Mouse (Mus musculus) monocyte, adult 5-6 weeks (primary cell): ENCODE measurements around the gene Gm11034. TPM values are rescaled to one million over a fixed set of nuclear protein-coding genes. Genes with fewer than 3 reads are reported as not detected.

ENCODE experiments used
- total RNA-seq: library from RNA; stranded (forward); fragments of 200-1000, 200-491, 200-594 nt; gene quantifications from 3 replicates; pipeline ENCODE4 v1.2.3, GENCODE M21; 2017

The Gm11034 gene
- total RNA-seq, 1 experiment from 2014 or later, result not detected

Other genes with a start within 250 kb of the Gm11034 start
- 153 to 273 TPM (median 260 TPM) in 3 replicates for gene Cyp4f18, start 204.0 kb downstream of the Gm11034 start, total RNA-seq
- not detected in 3 replicates for gene Olfr372, start 172.4 kb downstream of the Gm11034 start, total RNA-seq
- not detected in 3 replicates for gene Olfr373, start 130.5 kb downstream of the Gm11034 start, total RNA-seq
- gene Olfr374, start 106.6 kb downstream of the Gm11034 start, total RNA-seq, result 0.21 to 0.49 TPM in 2 of 3 replicates, not detected in the other
- gene Tpm4, start 78.7 kb downstream of the Gm11034 start, total RNA-seq, result 902 to 973 TPM (median 947 TPM) in 3 replicates
- 640 to 819 TPM (median 739 TPM) in 3 replicates for gene Rab8a, start 52.4 kb downstream of the Gm11034 start, total RNA-seq
- gene Hsh2d, start 24.0 kb downstream of the Gm11034 start, total RNA-seq, result 1.2 to 5.8 TPM (median 4.8 TPM) in 3 replicates
- 0.86 to 6.9 TPM (median 1.1 TPM) in 3 replicates for gene Cib3, start 799 bp downstream of the Gm11034 start, total RNA-seq
- 105 to 143 TPM (median 135 TPM) in 3 replicates for gene Fam32a, start 6.1 kb upstream of the Gm11034 start, total RNA-seq
- 59.3 to 86.9 TPM (median 76.3 TPM) in 3 replicates for gene Ap1m1, start 26.4 kb upstream of the Gm11034 start, total RNA-seq
- 1.5 to 3.3 TPM (median 3.1 TPM) in 3 replicates for gene Gm10282, start 91.6 kb upstream of the Gm11034 start, total RNA-seq
- 183 to 225 TPM (median 194 TPM) in 3 replicates for gene Klf2, start 105.4 kb upstream of the Gm11034 start, total RNA-seq
- 48.6 to 98.2 TPM (median 55.6 TPM) in 3 replicates for gene Eps15l1, start 207.8 kb upstream of the Gm11034 start, total RNA-seq
- 0.64 TPM in 1 of 3 replicates, not detected in the others for gene Calr3, start 230.2 kb upstream of the Gm11034 start, total RNA-seq
- 1.2 to 3.6 TPM (median 3.4 TPM) in 3 replicates for gene 1700030K09Rik, start 230.2 kb upstream of the Gm11034 start, total RNA-seq